Mouse (Mus musculus): ENCODE results near the gene C1qtnf3.

- TF ChIP-seq CTCF (IDR thresholded peaks at IDR 0.05) (peak; percentile 58), POLR2A (IDR thresholded peaks at IDR 0.05; ENCODE audit: insufficient read depth, low read depth, low read length) (peak; percentile 93), EP300 (IDR thresholded peaks at IDR 0.05; ENCODE audit: insufficient read depth, low read depth, low read length) (no peak)
Measured at GRCm38 (mm10) chr15:10981377-10982063, 29.4 kb downstream of the C1qtnf3 start, which contains the start of gene Amacr.

Data from heart, adult 2 months (tissue).